Comparison of ENCODE assay signal across 8 mouse cellular contexts in genomic region chrX:75155576-75156243, GRCm38 (mm10). TPM values are rescaled to one million over a fixed set of nuclear protein-coding genes. Genes with fewer than 3 reads are reported as not detected.
A peak's percentile ranks its signal among the peaks of the same experiment; 100 is the strongest.
DNase-seq lines count a peak whose midpoint lies in the region; ATAC-seq lines count a peak whose summit lies in the region.

No protein-coding gene starts in this region.

- H3K4me3 ChIP-seq in liver, embryonic 13.5 days (replicated peaks) = peak overlapping the region; percentile 46

- no peaks in the 10 kb centered on the region for H3K36me3 ChIP-seq in liver, embryonic 13.5 days

- peak; percentile 22 to 34 for DNase-seq in spleen, postnatal 36 days (ENCODE audit: low spot score in 2 of 2)
- DNase-seq in spleen, postnatal 14 days (ENCODE audit: low spot score in 2 of 2) = no peak
- DNase-seq in embryo, embryonic 10.5 days (ENCODE audit: low spot score) = peak; percentile 55
- DNase-seq in gastrocnemius, postnatal 4 days (ENCODE audit: low spot score in 2 of 2) = peak; percentile 24 to 38
- peak; percentile 19 for DNase-seq in induced T-regulatory cell, adult 2 months (ENCODE audit: low read depth)
- peak; percentile 43 for DNase-seq in liver, embryonic 13.5 days
- peak; percentile 20 for DNase-seq in naive thymus-derived CD4-positive, alpha-beta T cell, adult 2 months (ENCODE audit: low read depth)
- peak; percentile 42 for DNase-seq in thymus, postnatal 4 days

- 14% methylated on average over 16 of the region's 49 CpGs for WGBS in liver, embryonic 13.5 days (ENCODE audit: insufficient replicate concordance)

- H3K9ac ChIP-seq in liver, embryonic 13.5 days = peak overlapping the region; percentile 33; the same call in 1 of the 2 replicates

- ATAC-seq in liver, embryonic 13.5 days (ENCODE audit: low read depth) = peak; percentile 98

- peaks cover 5% of the 10 kb centered on the region for H3K4me1 ChIP-seq in liver, embryonic 13.5 days (replicated peaks)

- peak overlapping the region; percentile 65 for H3K4me2 ChIP-seq in liver, embryonic 13.5 days

- H3K9me3 ChIP-seq in liver, embryonic 13.5 days (replicated peaks) = no peaks in the 10 kb centered on the region

- no peak overlapping the region for H3K27ac ChIP-seq in liver, embryonic 13.5 days

- H3K27me3 ChIP-seq in liver, embryonic 13.5 days = no peaks in the 10 kb centered on the region

RNA-seq across cellular contexts. Expression of gene Smim9, which starts 7.9 kb away (rescaled TPM):
- not detected for total RNA-seq in gastrocnemius, postnatal 4 days (2021)
- polyA plus RNA-seq in liver, embryonic 13.5 days (2015; fragmentation: Nextera tagmentation; extraction: Ambion mirVana) = not detected in 2 replicates

RNA-seq across cellular contexts. Expression of gene Mpp1, which starts 24.9 kb away (rescaled TPM):
- total RNA-seq in gastrocnemius, postnatal 4 days (2021) = 10 to 100 TPM; 28.7 to 32.4 TPM
- 104 and 113 TPM in 2 replicates for polyA plus RNA-seq in liver, embryonic 13.5 days (2015; fragmentation: Nextera tagmentation; extraction: Ambion mirVana)

Comparison
In these comparisons a context has a peak if more than half of its experiments do, and no peak if none do; other contexts are left out.
1. DNase-seq: peak in spleen, postnatal 36 days (2 of 2), embryo, embryonic 10.5 days (single experiment), gastrocnemius, postnatal 4 days (2 of 2), induced T-regulatory cell, adult 2 months (single experiment), liver, embryonic 13.5 days (single experiment), naive thymus-derived CD4-positive, alpha-beta T cell, adult 2 months (single experiment) and thymus, postnatal 4 days (single experiment); none in spleen, postnatal 14 days (0 of 2).